Mouse (Mus musculus) midbrain, embryonic 11.5 days (tissue): ENCODE data around the gene Syt1. TPM values are rescaled to one million over a fixed set of nuclear protein-coding genes. Genes with fewer than 3 reads are reported as not detected.

Experiments
- ATAC-seq: fragments of 200-750 bp; cut with Nextera tagmentation; 2 replicates; pipeline ENCODE4 v1.8.0; 2017; ENCODE audit warnings: moderate TSS enrichment, moderate library complexity; ENCODE audit not compliant: low FRiP score
- DNase-seq: peaks from one replicate; pipeline ENCODE4 v3.0.0; 2015; ENCODE audit warnings: low spot score; ENCODE audit errors: missing footprints
- H3K27ac ChIP-seq: fragments of 300-500 bp; sonication (generic); 2 replicates; pipeline ENCODE4 v1.5.1; 2014; ENCODE audit warnings: low read depth, low read length
- H3K27me3 ChIP-seq: fragments of 300-500 bp; sonication (generic); 2 replicates; pipeline ENCODE4 v1.6.1; 2014; ENCODE audit warnings: mild to moderate bottlenecking, low read length, moderate library complexity, mixed read lengths; ENCODE audit not compliant: control insufficient read depth, insufficient read depth
- H3K36me3 ChIP-seq: fragments of 300-500 bp; sonication (generic); 2 replicates; pipeline ENCODE4 v1.6.1; 2014; ENCODE audit warnings: mild to moderate bottlenecking, low read length, moderate library complexity, mixed read lengths; ENCODE audit not compliant: control insufficient read depth, insufficient read depth
- H3K4me1 ChIP-seq: fragments of 300-500 bp; sonication (generic); 2 replicates; pipeline ENCODE4 v1.6.1; 2014; ENCODE audit warnings: low read length; ENCODE audit not compliant: control insufficient read depth, insufficient read depth
- H3K4me2 ChIP-seq: fragments of 300-500 bp; sonication (generic); 2 replicates; pipeline ENCODE4 v1.6.1; 2014; ENCODE audit warnings: mild to moderate bottlenecking, moderate library complexity
- H3K4me3 ChIP-seq: fragments of 300-500 bp; sonication (generic); 2 replicates; pipeline ENCODE4 v1.5.1; 2014; ENCODE audit warnings: low read depth, low read length
- H3K9ac ChIP-seq: fragments of 300-500 bp; sonication (generic); 2 replicates; pipeline ENCODE4 v1.6.1; 2014; ENCODE audit warnings: low read length
- H3K9me3 ChIP-seq: fragments of 300-500 bp; sonication (generic); 2 replicates; pipeline ENCODE4 v1.6.1; 2016; ENCODE audit warnings: low read length; ENCODE audit not compliant: control insufficient read depth
- WGBS: fragments of 180-500 bp; shearing (Covaris S2); extraction: QIAGEN DNeasy Blood & Tissue Kit; methylation state at CpG from one replicate; pipeline ENCODE4 v1.1.7; 2014; 5-methylcytosine and 5-hydroxymethylcytosine counted together
- polyA plus RNA-seq: library from polyadenylated mRNA; unstranded; fragments of >200 nt; fragmentation: Nextera tagmentation; extraction: Ambion mirVana; gene quantifications from 2 replicates; pipeline ENCODE4 v1.2.1, GENCODE M21; 2014

Gene Syt1
- polyA plus RNA-seq, 1 experiment from 2014 or later: 18.8 TPM

DNA sequence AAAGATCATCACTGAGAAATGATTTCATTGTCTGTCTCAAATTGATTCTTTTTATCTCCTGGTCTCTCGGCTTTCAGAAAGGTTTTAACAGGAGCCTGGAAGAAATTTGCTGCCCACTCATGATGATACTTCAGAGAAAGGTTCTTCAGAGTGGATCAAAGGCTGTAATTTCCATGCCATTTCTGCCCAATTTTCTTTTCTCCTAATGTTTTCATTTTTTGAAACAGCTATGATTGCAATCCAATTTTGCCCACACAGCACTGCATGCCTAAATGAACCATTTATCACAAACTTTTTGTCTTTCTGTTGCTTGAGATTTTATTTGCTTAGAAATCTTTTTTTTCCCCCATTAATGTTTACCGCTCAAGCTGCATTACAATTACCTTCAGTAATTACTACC, 257.5 kb downstream of the Syt1 start:
- no peaks in the 10 kb centered on the region for H3K27me3 ChIP-seq
- DNase-seq: no peak
- no peak overlapping the region for H3K9ac ChIP-seq
- H3K27ac ChIP-seq: no peak overlapping the region
- no peaks in the 10 kb centered on the region for H3K36me3 ChIP-seq
- no peak overlapping the region for H3K4me3 ChIP-seq
- H3K4me2 ChIP-seq: no peak overlapping the region
- H3K9me3 ChIP-seq: no peaks in the 10 kb centered on the region
- no peak for ATAC-seq
- H3K4me1 ChIP-seq: no peaks in the 10 kb centered on the region
- 87% methylated on average over 2 of the region's 2 CpGs for WGBS

DNA sequence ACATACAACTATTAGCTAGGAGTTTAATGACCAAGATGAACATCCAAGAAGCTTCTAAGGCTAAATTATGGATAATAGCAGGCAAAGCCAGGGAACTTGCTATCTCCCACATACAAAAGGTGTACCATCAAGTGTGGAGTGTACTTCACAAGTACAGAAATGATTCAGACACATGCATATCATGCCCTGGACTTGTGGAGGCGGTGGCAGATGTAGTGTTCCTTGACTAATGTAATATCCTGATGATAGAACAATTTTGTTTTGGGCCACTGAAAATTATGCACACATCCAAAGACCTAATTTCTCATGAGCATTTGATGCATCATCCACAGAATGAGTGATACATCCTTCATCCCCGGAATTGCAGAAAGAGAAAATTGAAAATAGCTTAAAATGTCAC, 267.0 kb downstream of the Syt1 start:
- H3K9me3 ChIP-seq: no peaks in the 10 kb centered on the region
- no peak overlapping the region for H3K4me2 ChIP-seq
- no peaks in the 10 kb centered on the region for H3K4me1 ChIP-seq
- no peak overlapping the region for H3K4me3 ChIP-seq
- no peak overlapping the region for H3K9ac ChIP-seq
- no peak for DNase-seq
- 90% methylated on average over 2 of the region's 2 CpGs for WGBS
- ATAC-seq: no peak
- H3K27me3 ChIP-seq: no peaks in the 10 kb centered on the region
- H3K27ac ChIP-seq: no peak overlapping the region
- H3K36me3 ChIP-seq: no peaks in the 10 kb centered on the region

DNA sequence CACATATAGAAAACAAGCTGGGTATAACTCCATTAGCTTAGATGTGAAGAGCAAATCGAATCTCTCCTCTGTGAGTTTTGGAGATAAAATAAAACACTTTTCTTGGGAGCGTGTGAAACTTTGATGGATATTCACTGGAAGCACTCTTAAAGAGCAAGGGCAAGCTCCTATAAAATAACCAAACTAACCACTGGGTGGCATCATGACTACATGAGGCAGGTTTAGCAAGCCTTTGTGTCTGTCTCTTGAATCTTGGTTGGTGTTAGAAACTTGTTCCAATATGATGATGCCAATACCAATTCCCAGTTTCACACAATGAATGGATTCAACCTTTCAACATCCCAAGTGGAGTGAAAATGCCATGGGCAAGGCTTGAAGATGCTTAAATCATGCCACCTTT, 276.8 kb downstream of the Syt1 start:
- H3K9ac ChIP-seq: no peak overlapping the region
- H3K27me3 ChIP-seq: no peaks in the 10 kb centered on the region
- no peaks in the 10 kb centered on the region for H3K9me3 ChIP-seq
- DNase-seq (no peak), ATAC-seq (0 out of 2 replicates have a peak, but pooled peaks have one; percentile 38)
- no peak overlapping the region for H3K4me2 ChIP-seq
- WGBS: 64% methylated on average over 2 of the region's 2 CpGs
- no peaks in the 10 kb centered on the region for H3K4me1 ChIP-seq
- no peaks in the 10 kb centered on the region for H3K36me3 ChIP-seq
- H3K4me3 ChIP-seq: no peak overlapping the region
- no peak overlapping the region for H3K27ac ChIP-seq

DNA sequence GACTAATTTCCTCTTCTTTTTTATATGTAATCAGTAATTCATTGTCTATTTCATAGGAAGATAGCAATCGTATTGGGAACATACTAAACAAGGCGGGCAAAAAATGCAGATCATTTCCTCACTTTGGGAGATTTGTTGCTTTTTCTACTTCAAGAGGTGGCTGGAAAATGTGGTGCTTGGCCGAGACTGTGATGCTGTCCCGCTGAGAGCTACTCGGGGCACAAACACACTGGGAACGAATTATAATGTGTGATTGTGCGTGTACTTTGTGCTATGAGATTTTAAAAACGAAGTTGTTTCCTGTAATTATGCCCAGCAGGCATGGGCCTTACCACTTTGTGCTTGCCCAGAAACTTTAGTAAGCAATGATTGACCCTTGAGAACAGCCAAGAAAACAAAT, 281.8 kb downstream of the Syt1 start:
- Histone ChIP-seq H3K36me3 (no peaks in the 10 kb centered on the region), H3K4me1 (no peaks in the 10 kb centered on the region), H3K4me3 (no peak overlapping the region), H3K27ac (no peak overlapping the region), H3K27me3 (no peaks in the 10 kb centered on the region), H3K4me2 (no peak overlapping the region), H3K9me3 (no peaks in the 10 kb centered on the region), H3K9ac (no peak overlapping the region)
- no peak for ATAC-seq
- WGBS: 81% methylated on average over 8 of the region's 8 CpGs
- no peak for DNase-seq

DNA sequence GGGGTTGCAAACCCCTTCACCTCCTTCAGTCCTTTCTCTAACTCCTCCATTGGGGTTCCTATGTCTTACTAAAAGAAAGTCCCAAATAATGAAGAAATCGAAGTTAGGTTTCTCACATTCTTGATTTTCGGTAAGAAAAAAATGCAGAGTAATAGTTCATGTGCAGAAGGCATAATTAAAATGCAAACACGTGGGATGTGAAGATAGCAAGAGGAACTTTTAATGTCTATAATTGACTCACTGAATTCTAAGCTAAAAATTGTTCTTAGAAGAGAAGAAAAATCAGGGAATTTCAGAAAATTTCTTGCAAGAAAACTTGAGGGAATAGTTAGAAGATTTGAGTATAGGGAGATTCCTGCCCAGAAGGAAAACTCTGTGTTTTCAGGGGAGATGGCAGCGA, 284.4 kb downstream of the Syt1 start:
- DNase-seq (no peak), ATAC-seq (no peak)
- H3K27ac ChIP-seq: no peak overlapping the region
- H3K4me2 ChIP-seq: no peak overlapping the region
- WGBS: 88% methylated on average over 4 of the region's 4 CpGs
- no peaks in the 10 kb centered on the region for H3K36me3 ChIP-seq
- no peaks in the 10 kb centered on the region for H3K27me3 ChIP-seq
- no peaks in the 10 kb centered on the region for H3K4me1 ChIP-seq
- H3K9me3 ChIP-seq: no peaks in the 10 kb centered on the region
- no peak overlapping the region for H3K4me3 ChIP-seq
- H3K9ac ChIP-seq: no peak overlapping the region

DNA sequence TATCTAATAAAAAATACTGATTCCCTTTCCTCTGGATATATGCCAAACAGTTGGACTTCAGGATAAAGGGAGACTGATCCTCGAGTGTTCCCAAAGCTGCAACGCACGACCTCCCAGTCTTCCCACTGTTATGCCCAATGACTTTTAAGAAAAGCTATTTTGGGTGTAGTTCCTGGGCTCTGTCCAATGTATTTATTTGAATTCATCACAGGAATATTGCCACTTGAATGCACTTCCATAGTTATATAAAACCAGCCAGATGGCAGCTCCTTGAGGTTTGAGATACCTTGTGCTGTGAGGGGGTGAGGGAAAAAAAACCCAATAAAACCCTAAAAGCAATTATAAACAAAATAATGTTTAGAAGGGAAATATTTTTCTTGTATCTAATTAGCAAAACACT, 285.9 kb downstream of the Syt1 start:
- DNase-seq: no peak
- H3K4me3 ChIP-seq: no peak overlapping the region
- no peak overlapping the region for H3K4me2 ChIP-seq
- H3K9ac ChIP-seq: no peak overlapping the region
- no peak overlapping the region for H3K27ac ChIP-seq
- H3K4me1 ChIP-seq: no peaks in the 10 kb centered on the region
- no peak for ATAC-seq
- no peaks in the 10 kb centered on the region for H3K36me3 ChIP-seq
- H3K9me3 ChIP-seq: no peaks in the 10 kb centered on the region
- 85% methylated on average over 3 of the region's 3 CpGs for WGBS
- no peaks in the 10 kb centered on the region for H3K27me3 ChIP-seq

DNA sequence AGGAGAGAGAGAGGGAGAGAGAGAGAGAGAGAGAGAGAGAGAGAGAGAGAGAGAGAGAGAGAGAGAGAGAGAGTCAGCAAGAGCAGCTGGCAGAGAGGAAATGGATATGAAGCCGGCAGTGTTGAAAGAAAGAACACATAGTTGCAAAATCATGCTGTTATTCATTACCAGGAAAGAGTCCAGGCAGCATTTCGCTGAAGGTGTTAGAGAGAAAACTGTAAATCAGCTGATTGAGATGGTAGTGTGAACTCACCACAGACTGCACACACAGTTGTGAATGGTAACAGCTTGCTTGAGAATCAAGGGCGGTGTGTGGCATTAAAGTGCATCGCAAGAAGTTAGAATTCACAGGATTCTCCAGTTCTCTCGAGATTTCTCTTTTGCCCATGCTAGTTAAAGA, 300.3 kb downstream of the Syt1 start:
- H3K9me3 ChIP-seq: no peaks in the 10 kb centered on the region
- no peaks in the 10 kb centered on the region for H3K4me1 ChIP-seq
- H3K4me2 ChIP-seq: no peak overlapping the region
- ATAC-seq: no peak
- no peak overlapping the region for H3K27ac ChIP-seq
- H3K27me3 ChIP-seq: no peaks in the 10 kb centered on the region
- H3K36me3 ChIP-seq: no peaks in the 10 kb centered on the region
- no peak overlapping the region for H3K9ac ChIP-seq
- DNase-seq: no peak
- no peak overlapping the region for H3K4me3 ChIP-seq
- WGBS: 80% methylated on average over 5 of the region's 5 CpGs

DNA sequence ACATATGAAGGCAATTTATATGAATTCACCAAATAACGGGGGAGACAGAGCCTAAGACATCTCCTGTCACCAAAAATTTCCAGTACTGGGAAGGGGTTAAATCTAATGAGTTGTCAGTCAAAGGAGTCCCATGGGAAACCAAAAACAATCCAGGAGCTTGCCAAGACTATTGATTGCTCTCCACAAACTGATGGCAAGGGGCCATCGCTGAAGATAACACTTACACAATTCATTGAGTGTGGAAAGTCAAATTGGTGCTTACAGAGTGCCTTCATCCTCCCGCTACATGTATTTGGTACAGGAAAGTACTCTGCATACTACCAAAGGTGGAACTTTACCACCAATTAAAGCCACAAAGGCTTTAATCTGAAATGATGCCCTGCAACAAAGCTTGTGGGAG, 305.1 kb downstream of the Syt1 start:
- DNase-seq (no peak), ATAC-seq (no peak)
- H3K9ac ChIP-seq: no peak overlapping the region
- peaks cover 3% of the 10 kb centered on the region; the same call in 1 of the 2 replicates for H3K9me3 ChIP-seq
- no peak overlapping the region for H3K4me3 ChIP-seq
- no peak overlapping the region for H3K4me2 ChIP-seq
- no peaks in the 10 kb centered on the region for H3K36me3 ChIP-seq
- 91% methylated on average over 3 of the region's 3 CpGs for WGBS
- peaks cover 6% of the 10 kb centered on the region for H3K4me1 ChIP-seq
- no peaks in the 10 kb centered on the region for H3K27me3 ChIP-seq
- H3K27ac ChIP-seq: no peak overlapping the region

DNA sequence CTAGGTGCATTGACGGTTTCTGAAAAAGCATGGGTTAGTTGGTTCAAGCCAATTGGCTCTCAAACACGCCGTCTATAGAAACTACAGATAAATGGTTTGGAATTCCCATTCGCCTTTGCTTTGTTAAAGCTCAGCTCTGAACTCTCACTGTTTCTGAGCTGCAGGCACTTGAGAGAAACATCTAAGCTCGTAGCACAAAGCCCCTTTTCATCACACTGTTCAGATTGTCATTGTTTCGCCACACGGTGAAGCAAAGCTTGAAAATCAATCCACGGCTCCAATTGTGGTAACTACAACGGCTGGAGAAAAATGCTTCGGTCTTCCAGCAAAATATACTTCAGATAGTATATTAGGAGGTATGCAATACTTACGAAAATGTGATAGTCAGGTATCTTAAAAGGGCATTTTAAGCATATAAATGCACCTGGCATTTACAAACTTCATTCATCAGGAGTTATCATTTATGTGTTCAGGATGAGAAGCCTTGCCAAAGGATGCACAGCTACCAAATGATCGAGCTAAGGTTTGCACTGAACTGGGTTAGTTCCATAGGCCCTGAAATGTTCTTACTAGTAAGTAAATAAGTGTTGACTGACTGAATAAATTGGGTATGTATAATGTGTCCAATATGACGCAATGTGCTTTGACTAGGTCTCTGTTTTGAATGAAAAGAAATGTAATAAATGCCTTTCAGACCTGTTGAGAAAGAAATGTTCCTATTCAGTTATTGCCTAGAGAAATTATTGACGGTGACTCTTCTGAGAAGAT, 309.2 kb downstream of the Syt1 start:
- Histone ChIP-seq H3K4me3 (no peak overlapping the region), H3K27me3 (no peaks in the 10 kb centered on the region), H3K9me3 (peaks cover 3% of the 10 kb centered on the region; the same call in 1 of the 2 replicates), H3K27ac (peak overlapping the region; percentile 6), H3K4me1 (peaks cover 6% of the 10 kb centered on the region), H3K36me3 (no peaks in the 10 kb centered on the region), H3K4me2 (peak overlapping the region; percentile 17; the same call in 1 of the 2 replicates), H3K9ac (no peak overlapping the region)
- 28% methylated on average over 14 of the region's 14 CpGs for WGBS
- peak; percentile 85 for ATAC-seq
- DNase-seq: peak; percentile 93
